Mouse (Mus musculus) induced T-regulatory cell, adult 2 months (primary cell): ENCODE data around the gene Golga3.

Experiments used
- DNase-seq: peaks from one replicate; pipeline ENCODE4 v3.0.0-alpha.2; 2012; ENCODE audit warnings: low read depth

The Golga3 gene

DNA sequence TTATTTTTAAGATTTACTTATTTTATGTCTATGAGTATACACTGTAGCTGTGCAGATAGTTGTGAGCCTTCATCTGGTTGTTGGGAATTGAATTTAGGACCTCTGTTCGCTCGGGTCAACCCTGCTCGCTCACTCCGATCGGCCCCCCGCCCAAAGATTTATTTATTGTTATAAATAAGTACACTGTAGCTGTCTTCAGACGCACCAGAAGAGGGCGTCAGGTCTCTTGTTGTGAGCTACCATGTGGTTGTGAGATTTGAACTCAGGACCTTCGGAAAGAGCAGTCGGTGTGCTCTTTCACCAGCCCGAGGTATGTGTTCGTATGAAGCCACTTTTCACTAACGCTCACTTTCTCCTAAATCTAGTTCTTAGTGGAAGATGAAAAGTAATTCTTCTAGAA lies 55.1 kb downstream of the Golga3 start:
- peak; percentile 54 for DNase-seq

DNA sequence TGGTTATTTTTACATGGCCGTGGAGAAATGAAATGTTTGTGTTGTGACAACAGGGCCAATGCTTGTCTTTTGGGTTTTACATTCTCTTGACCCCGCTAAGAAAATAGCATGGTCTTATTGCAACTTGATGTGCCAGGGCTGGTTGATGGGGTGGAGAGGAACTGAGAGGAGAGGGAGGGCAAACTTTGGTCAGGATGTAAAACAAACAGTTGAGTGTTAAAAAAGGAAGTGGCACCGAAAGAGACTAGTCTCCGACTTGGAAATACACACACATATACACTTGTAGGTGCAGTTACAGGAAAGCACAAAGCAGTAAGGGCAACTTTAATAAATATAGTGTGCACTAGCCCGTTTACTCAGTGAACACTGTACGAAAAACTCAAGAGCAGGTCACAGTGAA lies 55.8 kb downstream of the Golga3 start:
- DNase-seq: peak; percentile 27

DNA sequence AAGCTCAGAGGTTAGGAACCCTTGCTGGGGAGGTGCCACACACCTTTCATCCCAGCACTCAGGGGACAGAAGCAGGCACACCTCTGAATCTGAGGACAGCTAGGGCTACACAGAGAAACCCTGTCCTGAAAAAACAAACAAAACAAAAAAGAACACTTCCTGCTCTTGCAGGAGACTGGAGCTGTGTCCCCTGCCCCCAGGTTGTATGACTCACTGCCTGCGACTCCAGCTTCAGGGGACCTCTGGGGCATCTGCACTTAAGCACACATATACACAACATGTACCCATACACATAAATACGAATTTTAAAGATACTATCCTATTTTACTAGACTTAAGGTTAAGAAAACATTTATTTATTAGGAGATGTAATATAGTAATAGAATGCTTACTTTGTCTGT lies 67.6 kb downstream of the Golga3 start:
- DNase-seq: no peak

DNA sequence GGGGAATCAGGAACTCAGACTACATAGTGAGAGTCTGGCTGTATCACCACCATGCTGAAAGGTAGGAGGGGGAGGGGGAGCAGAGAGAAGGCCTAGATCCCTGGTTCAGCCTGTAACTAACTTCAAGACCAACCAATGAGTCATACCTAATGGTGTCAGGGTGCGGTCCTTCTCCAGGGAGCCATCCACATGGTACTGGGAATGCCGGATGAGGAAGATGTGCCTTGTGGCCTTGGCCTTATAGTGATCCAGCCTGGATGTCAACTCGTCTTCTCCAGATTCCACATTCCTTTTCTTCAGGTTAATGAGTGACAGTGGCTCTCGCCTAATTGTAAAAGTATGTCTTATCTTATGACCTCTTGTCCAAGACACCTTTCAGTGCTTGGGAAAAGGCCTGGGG lies 90.4 kb downstream of the Golga3 start:
- no peak for DNase-seq

DNA sequence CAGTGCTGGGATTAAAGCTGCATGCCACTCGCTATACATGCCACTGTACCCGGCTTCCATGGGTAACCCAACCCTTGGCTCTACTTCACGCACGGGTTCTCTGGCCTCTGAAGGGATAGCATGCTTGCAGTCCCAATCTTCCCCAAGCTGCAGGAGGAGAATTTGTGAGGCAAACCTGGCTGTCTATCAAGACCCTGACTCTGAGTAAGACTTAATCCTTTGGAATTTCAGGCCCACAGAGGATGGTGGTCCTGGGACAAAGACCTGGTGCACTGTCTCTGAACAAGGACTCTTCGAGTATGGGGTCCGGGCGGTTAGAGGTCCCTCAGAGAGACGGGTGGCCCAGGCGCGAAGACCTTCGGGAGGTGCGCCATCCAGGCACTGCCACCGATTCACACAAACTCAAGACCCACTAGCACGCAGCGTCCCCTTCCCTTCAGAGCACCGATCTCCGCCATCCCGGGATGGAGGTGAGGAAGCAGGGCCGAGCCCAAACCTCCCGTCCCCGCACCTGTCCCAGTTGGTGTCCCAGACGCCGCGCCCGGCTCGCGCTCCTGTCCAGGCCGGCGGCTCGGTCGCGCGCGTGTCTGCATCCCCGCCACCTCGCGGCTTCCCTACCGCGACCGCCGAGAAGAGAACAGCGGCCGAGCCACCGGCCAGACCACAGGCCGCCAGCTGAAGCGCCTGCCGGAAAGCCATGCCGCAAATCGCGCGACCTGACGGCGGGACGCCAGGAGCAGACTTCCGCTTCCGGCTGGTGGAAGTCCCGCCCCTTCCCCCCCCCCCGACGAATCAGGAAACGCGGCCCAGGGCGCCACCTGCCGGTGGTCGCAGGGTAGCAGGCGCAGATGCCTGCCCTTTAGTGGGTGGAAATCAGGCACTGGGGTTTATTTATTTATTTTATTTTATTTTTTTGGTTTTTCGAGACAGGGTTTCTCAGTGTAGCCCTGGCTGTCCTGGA lies 92.9 kb downstream of the Golga3 start, which contains the start of gene Pgam5:
TSS of gene Pgam5 (minus strand) at position 773 of the 961 bp plus-strand sequence.
- DNase-seq: peak; percentile 94

DNA sequence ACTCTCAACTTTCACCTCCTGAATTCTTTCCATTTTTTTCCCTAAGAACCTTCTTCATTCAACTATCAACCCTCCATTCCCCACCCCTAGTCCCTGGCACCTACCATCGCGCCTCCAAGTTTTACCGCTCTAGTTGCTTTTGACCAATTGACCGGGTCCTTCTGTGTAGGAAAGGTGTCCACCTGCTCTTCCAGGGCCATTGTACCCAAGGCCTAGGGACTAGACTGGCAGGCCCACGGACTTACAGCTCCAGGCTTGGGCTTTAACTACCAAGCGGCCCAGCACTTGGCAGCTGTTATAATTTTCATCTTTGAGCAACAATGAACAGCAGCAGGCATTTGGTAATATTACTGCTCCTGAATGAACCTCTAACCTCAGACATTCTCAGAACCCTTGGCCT lies 93.7 kb downstream of the Golga3 start:
- DNase-seq: no peak

DNA sequence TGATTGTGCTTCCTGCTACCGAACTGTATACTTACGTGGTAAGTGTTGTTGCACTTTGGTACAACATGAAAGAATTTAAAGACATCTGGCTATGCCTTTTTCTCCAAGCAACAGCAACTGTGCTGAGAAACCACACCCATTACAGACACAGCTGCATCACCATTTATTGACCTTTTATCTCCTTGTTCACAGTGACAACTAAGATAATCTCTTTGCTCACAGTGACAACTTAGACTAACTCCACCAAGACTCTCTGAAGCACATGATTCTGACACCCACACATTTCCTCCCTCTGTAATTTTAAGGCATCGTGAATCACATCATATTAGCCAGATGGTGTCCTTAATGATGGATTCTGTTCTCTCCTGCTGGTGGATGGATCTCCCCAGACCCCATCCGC lies 97.6 kb downstream of the Golga3 start:
- peak; percentile 29 for DNase-seq

DNA sequence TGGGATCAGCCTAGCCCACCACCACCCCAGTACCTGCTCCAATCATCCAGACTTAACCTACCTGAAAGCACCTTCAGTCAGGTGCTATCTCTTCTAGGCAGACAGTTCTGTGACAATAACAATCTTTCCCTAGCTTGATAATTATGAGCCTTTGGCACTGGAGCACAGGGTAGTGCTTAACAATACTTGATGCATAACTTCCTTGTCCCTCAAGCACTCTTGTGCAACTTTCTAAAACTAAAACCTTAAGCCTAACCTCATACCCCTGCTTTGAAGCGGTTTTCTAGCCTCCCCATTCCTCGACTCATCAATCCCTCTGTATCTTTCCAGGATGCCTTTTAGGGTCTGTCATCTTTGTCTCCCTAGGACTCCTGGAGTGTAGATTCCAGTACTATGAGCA lies 98.3 kb downstream of the Golga3 start:
- DNase-seq: no peak
